Mouse (Mus musculus) hindbrain, postnatal 0 days (tissue): ENCODE results near the gene Ppm1b. TPM values are rescaled to one million over a fixed set of nuclear protein-coding genes. Genes with fewer than 3 reads are reported as not detected.

ENCODE experiments used
- ATAC-seq: fragments of 200-750 bp; cut with Nextera tagmentation; 2 replicates; pipeline ENCODE4 v1.8.0; 2017; ENCODE audit warnings: mild to moderate bottlenecking, moderate TSS enrichment, moderate library complexity
- DNase-seq: peaks from one replicate; pipeline ENCODE4 v3.0.0-alpha.2; 2015; ENCODE audit warnings: low spot score
- H3K27ac ChIP-seq: fragments of 300-500 bp; sonication (generic); 2 replicates; pipeline ENCODE4 v1.5.1; 2014; ENCODE audit warnings: mild to moderate bottlenecking
- H3K27me3 ChIP-seq: fragments of 300-500 bp; sonication (generic); 2 replicates; pipeline ENCODE4 v1.6.1; 2014; ENCODE audit warnings: low read length, mixed read lengths; ENCODE audit not compliant: insufficient read depth
- H3K36me3 ChIP-seq: fragments of 300-500 bp; sonication (generic); 2 replicates; pipeline ENCODE4 v1.6.1; 2014; ENCODE audit warnings: low read length, mixed read lengths; ENCODE audit not compliant: insufficient read depth
- H3K4me1 ChIP-seq: fragments of 300-500 bp; sonication (generic); 2 replicates; pipeline ENCODE4 v1.6.1; 2014; ENCODE audit warnings: antibody characterized with exemption, low read length, mixed read lengths; ENCODE audit not compliant: insufficient read depth
- H3K4me2 ChIP-seq: fragments of 300-500 bp; sonication (generic); 2 replicates; pipeline ENCODE4 v1.6.1; 2014; ENCODE audit warnings: low read depth, mild to moderate bottlenecking, low read length, moderate library complexity, mixed read lengths
- H3K4me3 ChIP-seq: fragments of 300-500 bp; sonication (generic); 2 replicates; pipeline ENCODE4 v1.5.1; 2014; ENCODE audit warnings: low read length
- H3K9ac ChIP-seq: fragments of 300-500 bp; sonication (generic); replicated peaks from 2 replicates; pipeline ENCODE4 v1.6.1; 2014; ENCODE audit warnings: mild to moderate bottlenecking, low read length, moderate library complexity, mixed read lengths
- H3K9me3 ChIP-seq: fragments of 300-500 bp; sonication (generic); 2 replicates; pipeline ENCODE4 v1.6.1; 2016; ENCODE audit warnings: low read length, mixed read lengths
- CTCF ChIP-seq: IDR thresholded peaks from 2 replicates; pipeline ENCODE4 v1.5.1; 2016; ENCODE audit warnings: antibody characterized with exemption, control low read depth, low read depth
- WGBS: fragments of 180-500 bp; shearing (Covaris S2); extraction: QIAGEN DNeasy Blood & Tissue Kit; methylation state at CpG from one replicate; pipeline ENCODE4 v1.1.7; 2014; 5-methylcytosine and 5-hydroxymethylcytosine counted together
- polyA plus RNA-seq: library from polyadenylated mRNA; unstranded; fragments of >200 nt; fragmentation: Nextera tagmentation; extraction: Ambion mirVana; gene quantifications from 2 replicates; pipeline ENCODE4 v1.2.1, GENCODE M21; 2015
- total RNA-seq: library from RNA; depleted of rRNA; stranded (reverse); fragments of >200 nt; gene quantifications from 2 replicates; pipeline ENCODE4 v1.2.3, GENCODE M21; 2014

Ppm1b gene
- total and polyA plus RNA-seq, 2 experiments from 2014 or later: 49.1 to 61.8 TPM

GRCm38 (mm10) chr17:85018344-85018743 is 61.8 kb downstream of the Ppm1b start:
- Histone ChIP-seq H3K4me2 (no peak overlapping the region), H3K4me1 (no peaks in the 10 kb centered on the region), H3K36me3 (no peaks in the 10 kb centered on the region), H3K9ac (no peak overlapping the region), H3K9me3 (no peaks in the 10 kb centered on the region), H3K27ac (no peak overlapping the region), H3K4me3 (no peak overlapping the region), H3K27me3 (no peaks in the 10 kb centered on the region)
- WGBS: 89% methylated on average over 3 of the region's 3 CpGs
- no peak for TF ChIP-seq CTCF
- ATAC-seq (no peak), DNase-seq (no peak)

GRCm38 (mm10) chr17:85018794-85019193 is 62.3 kb downstream of the Ppm1b start:
- Histone ChIP-seq H3K36me3 (no peaks in the 10 kb centered on the region), H3K27me3 (no peaks in the 10 kb centered on the region), H3K9me3 (no peaks in the 10 kb centered on the region), H3K4me3 (no peak overlapping the region), H3K27ac (no peak overlapping the region), H3K4me1 (no peaks in the 10 kb centered on the region), H3K9ac (no peak overlapping the region), H3K4me2 (no peak overlapping the region)
- DNase-seq (no peak), ATAC-seq (no peak)
- 84% methylated on average over 5 of the region's 5 CpGs for WGBS
- no peak for TF ChIP-seq CTCF

- ATAC-seq: no peak
- no peak for TF ChIP-seq CTCF
- Histone ChIP-seq H3K36me3 (no peaks in the 10 kb centered on the region), H3K4me3 (no peak overlapping the region), H3K27ac (no peak overlapping the region), H3K4me2 (no peak overlapping the region), H3K9ac (no peak overlapping the region), H3K9me3 (no peaks in the 10 kb centered on the region), H3K4me1 (no peaks in the 10 kb centered on the region), H3K27me3 (no peaks in the 10 kb centered on the region)
- WGBS: 86% methylated on average over 3 of the region's 3 CpGs
- DNase-seq: no peak
Measured at GRCm38 (mm10) chr17:85020343-85020742, 63.8 kb downstream of the Ppm1b start.

- peak; percentile 75 for TF ChIP-seq CTCF
- Histone ChIP-seq H3K36me3 (no peaks in the 10 kb centered on the region), H3K27me3 (no peaks in the 10 kb centered on the region), H3K27ac (no peak overlapping the region), H3K4me3 (no peak overlapping the region), H3K4me1 (no peaks in the 10 kb centered on the region), H3K9me3 (no peaks in the 10 kb centered on the region), H3K4me2 (no peak overlapping the region), H3K9ac (no peak overlapping the region)
- WGBS: 60% methylated on average over 22 of the region's 22 CpGs
- DNase-seq: peak; percentile 90
- ATAC-seq: peak; percentile 61
Measured at GRCm38 (mm10) chr17:85023247-85024167, 67.0 kb downstream of the Ppm1b start.

GRCm38 (mm10) chr17:85024237-85024636 is 67.7 kb downstream of the Ppm1b start:
- no peak for DNase-seq
- WGBS: 91% methylated on average over 8 of the region's 8 CpGs

GRCm38 (mm10) chr17:85025151-85025550 is 68.6 kb downstream of the Ppm1b start:
- no peaks in the 10 kb centered on the region for H3K4me1 ChIP-seq
- H3K36me3 ChIP-seq: no peaks in the 10 kb centered on the region
- H3K4me3 ChIP-seq: no peak overlapping the region
- no peak for DNase-seq
- no peak overlapping the region for H3K9ac ChIP-seq
- 93% methylated on average over 6 of the region's 6 CpGs for WGBS
- no peak for ATAC-seq
- TF ChIP-seq CTCF: no peak
- H3K27ac ChIP-seq: no peak overlapping the region
- no peak overlapping the region for H3K4me2 ChIP-seq
- no peaks in the 10 kb centered on the region for H3K27me3 ChIP-seq
- no peaks in the 10 kb centered on the region for H3K9me3 ChIP-seq

More at GRCm38 (mm10) chr17:85024237-85024636, 67.7 kb downstream of the Ppm1b start:
- Histone ChIP-seq H3K9me3 (no peaks in the 10 kb centered on the region), H3K9ac (no peak overlapping the region), H3K4me2 (no peak overlapping the region), H3K36me3 (no peaks in the 10 kb centered on the region), H3K4me1 (no peaks in the 10 kb centered on the region), H3K4me3 (no peak overlapping the region), H3K27me3 (no peaks in the 10 kb centered on the region), H3K27ac (no peak overlapping the region)
- no peak for TF ChIP-seq CTCF
- ATAC-seq: no peak

GRCm38 (mm10) chr17:85026436-85026835 is 69.9 kb downstream of the Ppm1b start:
- ATAC-seq: no peak
- no peak for TF ChIP-seq CTCF
- no peak overlapping the region for H3K4me3 ChIP-seq
- 90% methylated on average over 6 of the region's 6 CpGs for WGBS
- DNase-seq: no peak
- no peak overlapping the region for H3K27ac ChIP-seq
- no peaks in the 10 kb centered on the region for H3K9me3 ChIP-seq
- no peaks in the 10 kb centered on the region for H3K36me3 ChIP-seq
- H3K4me1 ChIP-seq: no peaks in the 10 kb centered on the region
- no peaks in the 10 kb centered on the region for H3K27me3 ChIP-seq
- H3K4me2 ChIP-seq: no peak overlapping the region
- H3K9ac ChIP-seq: no peak overlapping the region
